Mouse (Mus musculus) granulocyte monocyte progenitor cell, adult 5-6 weeks (primary cell): Measurements from ENCODE around the gene Kif17. TPM values are rescaled to one million over a fixed set of nuclear protein-coding genes. Genes with fewer than 3 reads are reported as not detected.

Source experiments
- ATAC-seq: replicated peaks from 2 replicates; pipeline ENCODE4 v1.8.0; 2016; ENCODE audit warnings: mild to moderate bottlenecking, moderate TSS enrichment, inconsistent platforms; ENCODE audit not compliant: poor library complexity, severe bottlenecking
- total RNA-seq, 2 experiments: library from RNA; stranded (forward) in 1 of 2; stranded (reverse) in 1 of 2; fragments of 200-712, 200-1000 nt in 1 of 2; fragments of >200 nt in 1 of 2; fragmentation: Nextera tagmentation in 1 of 2; gene quantifications; 2 replicates each; pipeline ENCODE4 v1.2.3; 2014 to 2017

The Kif17 gene
- total RNA-seq, 2 experiments from 2014 or later = 8.1 to 8.9 TPM

DNA sequence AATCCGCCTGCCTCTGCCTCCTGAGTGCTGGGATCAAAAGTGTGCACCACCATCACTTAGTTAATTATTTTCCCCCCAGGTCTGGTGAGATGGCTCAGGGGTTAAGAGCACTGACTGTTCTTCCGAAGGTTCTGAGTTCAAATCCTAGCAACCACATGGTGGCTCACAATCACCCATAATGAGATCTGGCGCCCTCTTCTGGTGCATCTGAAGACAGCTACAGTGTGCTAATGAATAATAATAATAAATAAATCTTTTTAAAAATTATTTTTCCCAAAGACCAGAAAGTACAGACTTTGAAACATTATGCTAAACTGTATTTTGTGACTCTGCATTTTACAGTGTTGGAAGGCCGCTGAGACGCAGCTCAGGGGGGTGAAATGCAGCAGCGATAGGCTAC is 85.4 kb downstream of the Kif17 start:
- ATAC-seq = no peak

DNA sequence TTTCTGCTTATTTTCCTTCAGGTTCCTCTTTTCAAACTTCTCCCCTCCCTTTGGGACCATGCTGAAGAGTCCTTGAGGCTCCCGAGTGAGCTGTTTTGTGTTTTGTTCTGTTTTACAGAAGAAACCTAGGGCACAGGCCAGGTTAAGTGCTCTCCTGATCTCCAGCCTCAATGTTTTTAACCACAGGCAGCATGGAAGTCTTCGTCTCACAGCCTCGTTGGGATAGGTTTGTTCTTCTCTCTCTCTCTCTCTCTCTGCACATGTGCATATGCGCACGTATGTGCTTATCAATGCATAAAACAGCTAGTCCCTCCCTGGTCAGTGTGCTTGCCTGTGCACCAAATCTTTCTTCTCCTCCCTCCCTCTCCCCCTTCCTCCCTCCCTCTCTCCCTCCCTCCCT is 86.6 kb downstream of the Kif17 start:
- ATAC-seq = no peak

DNA sequence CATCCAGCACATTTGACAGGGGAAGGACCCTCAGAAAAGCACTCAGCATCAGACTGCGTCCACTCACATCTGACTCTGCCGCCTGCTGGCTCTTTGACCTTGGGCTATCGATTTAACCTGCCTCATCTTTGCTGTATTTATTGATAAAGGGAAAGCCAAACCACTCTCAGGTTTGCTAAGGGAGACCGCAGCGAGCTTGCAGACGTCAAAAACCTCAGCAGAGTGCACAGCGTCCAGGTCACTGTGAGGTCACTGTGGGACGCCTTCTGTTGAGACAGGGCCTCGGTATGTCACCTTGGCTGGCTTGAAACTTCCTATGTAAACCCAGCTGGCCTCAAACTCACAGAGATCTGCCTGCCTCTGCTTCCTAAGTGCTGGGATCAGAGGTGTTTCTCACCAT is 87.1 kb downstream of the Kif17 start:
- ATAC-seq = no peak

DNA sequence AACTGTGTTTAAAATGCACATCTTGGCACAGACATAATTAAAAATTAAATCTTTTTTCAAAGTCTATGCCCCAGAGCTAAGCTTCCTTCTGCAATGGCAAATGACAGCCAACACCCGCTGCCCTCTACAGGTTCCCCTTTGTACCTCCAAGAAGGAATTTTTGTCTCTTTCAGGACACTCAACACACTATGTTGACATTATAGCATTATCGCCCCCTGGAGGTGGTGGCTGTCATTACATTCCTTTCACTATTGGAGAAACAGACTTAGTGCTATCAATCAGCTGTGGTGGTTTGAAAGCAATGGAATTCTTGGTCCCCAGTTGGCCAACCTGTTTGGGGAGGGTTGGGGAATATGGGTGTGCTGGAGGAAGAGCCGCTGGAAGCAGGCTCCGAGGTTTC is 89.7 kb downstream of the Kif17 start:
- peak; percentile 70 for ATAC-seq

DNA sequence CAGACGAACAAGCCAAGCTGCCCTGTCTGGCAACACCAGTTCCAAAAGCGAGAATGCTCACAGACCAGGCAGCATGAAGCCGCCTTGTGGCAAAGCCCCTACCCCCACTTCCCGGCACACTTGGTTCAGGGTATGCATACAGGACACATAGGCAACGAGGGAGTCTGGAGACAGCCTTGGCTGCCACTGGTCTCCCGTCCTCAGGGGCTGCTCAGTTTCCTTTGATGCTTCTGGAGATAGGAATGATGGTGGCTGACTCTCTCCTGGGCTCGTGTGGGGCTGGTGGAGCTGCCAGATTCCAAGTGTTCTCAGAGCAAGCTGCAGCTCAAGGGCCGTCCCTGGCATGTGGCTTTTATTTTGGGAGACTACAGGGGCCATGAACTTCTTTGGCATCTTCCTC is 91.2 kb downstream of the Kif17 start:
- no peak for ATAC-seq

DNA sequence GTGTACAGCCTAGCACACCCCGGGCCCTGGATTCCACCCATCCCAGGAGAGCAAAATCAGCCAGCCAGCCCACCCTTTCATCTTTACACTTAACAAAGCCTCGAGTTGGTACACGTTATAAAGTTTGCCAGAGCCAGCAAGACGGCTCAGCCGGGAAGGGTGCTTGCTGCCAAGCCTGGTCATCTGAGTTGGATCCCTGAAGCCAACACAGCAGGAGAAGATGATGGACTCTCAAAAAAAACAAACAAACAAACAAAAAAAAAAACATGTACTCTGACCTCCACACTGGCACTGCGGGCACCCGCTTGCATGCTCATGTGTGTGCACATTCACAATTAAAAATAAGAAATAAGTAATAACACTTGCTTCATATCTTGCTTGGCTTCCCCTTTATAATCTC is 91.8 kb downstream of the Kif17 start:
- ATAC-seq = no peak

DNA sequence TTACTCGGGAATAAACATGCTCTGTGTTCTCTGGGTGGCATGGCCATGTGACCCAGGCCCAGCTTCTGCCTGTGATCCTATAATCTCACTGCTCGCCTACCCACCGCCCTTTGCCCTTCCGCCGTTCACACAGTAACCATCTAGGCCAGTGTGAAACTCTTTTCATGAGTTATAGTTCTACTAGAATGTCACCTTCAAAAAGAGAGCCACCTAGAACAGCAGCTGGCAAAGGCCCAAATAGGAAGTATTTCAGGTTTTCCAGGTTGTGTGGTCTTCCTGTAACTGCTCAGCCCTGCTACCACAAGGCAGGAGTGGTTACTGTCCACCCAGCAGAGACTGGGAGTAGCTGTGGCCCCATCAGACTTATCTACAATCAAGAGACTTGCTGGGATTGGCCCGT is 92.5 kb downstream of the Kif17 start:
- ATAC-seq = no peak

DNA sequence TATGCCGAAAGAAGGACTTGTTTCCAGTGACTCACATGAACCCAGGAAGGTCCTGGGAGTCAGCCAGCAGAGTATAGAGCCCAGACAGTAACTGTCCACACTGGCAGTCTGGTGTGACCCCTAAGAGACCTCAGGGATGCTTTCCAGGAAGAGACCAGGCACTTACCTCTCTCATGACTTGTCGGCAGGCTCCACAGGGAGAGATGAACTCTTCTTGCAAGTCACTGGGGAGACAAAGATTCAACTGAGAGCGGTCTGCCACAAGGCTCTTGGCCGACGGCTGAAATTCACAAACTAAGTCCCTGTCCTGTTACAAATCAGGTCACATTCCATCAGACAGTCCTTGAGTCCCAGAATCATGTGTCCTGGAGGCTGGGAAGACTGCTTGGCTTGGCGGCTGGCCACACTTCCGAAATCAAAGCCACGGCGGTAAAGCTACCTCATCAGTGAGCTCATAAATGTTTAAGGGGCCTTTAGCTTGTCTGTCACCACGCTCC is 93.2 kb downstream of the Kif17 start:
- ATAC-seq = no peak

DNA sequence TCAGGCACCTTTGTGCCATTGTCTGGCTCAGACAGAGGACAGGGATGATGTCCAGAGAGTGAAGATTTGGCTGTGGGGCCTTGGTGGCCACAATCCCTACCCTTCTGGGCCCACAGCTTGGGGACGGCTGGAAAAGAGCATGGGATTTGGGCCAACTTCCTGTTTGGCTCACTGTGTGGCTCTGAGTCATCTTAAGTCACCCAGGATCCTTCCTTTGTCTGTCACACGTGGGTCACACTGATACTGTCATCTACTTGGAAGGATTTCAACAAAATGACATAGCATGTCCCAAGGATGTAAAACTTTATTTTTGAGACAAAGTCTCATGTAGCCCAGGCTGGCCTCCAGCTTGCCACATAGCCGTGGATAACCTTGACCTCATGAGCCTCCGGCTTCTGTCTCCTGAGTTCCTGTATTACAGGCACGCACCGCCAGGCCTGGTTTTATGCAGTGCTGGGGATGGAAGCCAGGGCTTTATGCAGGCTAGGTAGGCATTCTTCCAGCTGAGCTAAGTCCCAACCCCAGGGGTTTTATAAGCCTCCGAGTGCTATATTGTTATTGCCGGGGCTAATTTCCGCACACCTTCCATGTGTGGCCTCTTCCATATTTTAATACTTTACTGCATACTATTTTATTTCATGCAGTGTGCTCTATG is 94.8 kb downstream of the Kif17 start:
- ATAC-seq = no peak; the same call in 1 of the 2 replicates

DNA sequence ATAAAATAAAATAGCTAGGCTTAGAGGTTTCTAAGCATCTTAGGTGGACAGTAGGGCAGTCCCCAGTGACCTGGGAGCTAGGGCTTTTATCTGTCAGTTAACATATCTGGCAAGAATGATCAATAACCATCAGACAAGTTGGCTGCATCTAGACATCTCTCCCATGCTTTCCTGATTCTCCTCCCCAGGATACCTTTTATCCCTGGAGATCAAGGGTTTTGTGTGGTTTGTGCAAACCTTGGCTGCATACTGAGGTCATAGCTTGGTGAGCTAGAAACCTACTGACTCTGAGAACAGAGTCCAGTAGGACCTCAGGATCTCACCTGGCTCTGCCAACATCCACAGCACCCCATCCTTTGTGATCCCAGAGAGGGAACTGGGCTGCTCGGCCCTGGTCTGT is 97.0 kb downstream of the Kif17 start:
- no peak for ATAC-seq

DNA sequence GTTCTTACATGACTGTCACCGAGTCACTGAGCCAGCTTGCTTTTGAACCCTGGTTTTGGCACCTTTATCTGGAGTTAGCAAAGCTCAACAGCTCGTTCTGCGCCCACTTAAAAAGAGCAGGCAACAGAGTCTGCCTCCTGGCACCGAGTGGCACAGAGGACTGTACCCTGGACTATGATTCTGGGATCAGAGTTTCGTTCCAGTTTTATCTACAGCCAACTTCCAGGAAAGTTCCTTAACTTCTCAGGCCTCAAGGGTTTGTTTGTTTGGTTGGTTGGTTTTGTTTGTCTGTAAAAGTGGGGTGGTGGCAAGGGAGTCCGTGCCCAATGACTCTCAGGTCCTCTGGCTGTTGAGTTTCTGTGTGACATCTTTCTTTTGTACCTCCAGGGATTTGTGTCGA is 98.5 kb downstream of the Kif17 start:
- ATAC-seq = no peak

Other genes with a start within 250 kb of the Kif17 start
- gene Hp1bp3, start 34.1 kb upstream of the Kif17 start, total RNA-seq (2014; fragmentation: Nextera tagmentation) = 203 and 218 TPM in 2 replicates
- 221 and 239 TPM in 2 replicates for gene Hp1bp3, start 34.1 kb upstream of the Kif17 start, total RNA-seq (2017)
- 29.1 and 42.7 TPM in 2 replicates for gene Sh2d5, start within 50 bp of the Kif17 start, total RNA-seq (2014; fragmentation: Nextera tagmentation)
- gene Sh2d5, start within 50 bp of the Kif17 start, total RNA-seq (2017) = 18.8 and 27.7 TPM in 2 replicates
- gene Ddost, start 54.3 kb downstream of the Kif17 start, total RNA-seq (2014; fragmentation: Nextera tagmentation) = 318 and 319 TPM in 2 replicates
- 238 and 289 TPM in 2 replicates for gene Ddost, start 54.3 kb downstream of the Kif17 start, total RNA-seq (2017)
- gene Pink1, start 75.9 kb downstream of the Kif17 start, total RNA-seq (2014; fragmentation: Nextera tagmentation) = 30.2 and 30.9 TPM in 2 replicates
- 29.9 and 40.8 TPM in 2 replicates for gene Pink1, start 75.9 kb downstream of the Kif17 start, total RNA-seq (2017)
- gene Cda, start 117.6 kb downstream of the Kif17 start, total RNA-seq (2014; fragmentation: Nextera tagmentation) = not detected in 2 replicates
- not detected in 2 replicates for gene Cda, start 117.6 kb downstream of the Kif17 start, total RNA-seq (2017)
- gene Fam43b, start 146.1 kb downstream of the Kif17 start, total RNA-seq (2014; fragmentation: Nextera tagmentation) = not detected in 2 replicates
- not detected in 2 replicates for gene Fam43b, start 146.1 kb downstream of the Kif17 start, total RNA-seq (2017)
- gene Mul1, start 184.2 kb downstream of the Kif17 start, total RNA-seq (2014; fragmentation: Nextera tagmentation) = 7.4 and 10.1 TPM in 2 replicates
- gene Mul1, start 184.2 kb downstream of the Kif17 start, total RNA-seq (2017) = 7.6 and 8.7 TPM in 2 replicates
- not detected in 2 replicates for gene Camk2n1, start 203.9 kb downstream of the Kif17 start, total RNA-seq (2014; fragmentation: Nextera tagmentation)
- gene Camk2n1, start 203.9 kb downstream of the Kif17 start, total RNA-seq (2017) = not detected in 2 replicates